In genomic region chr4:57694356-57695136, GRCm38 (mm10) we compare ENCODE assay signal across 21 mouse cellular contexts. TPM values are rescaled to one million over a fixed set of nuclear protein-coding genes. Genes with fewer than 3 reads are reported as not detected.
DNase-seq lines count a peak whose midpoint lies in the region; ATAC-seq and TF ChIP-seq lines count a peak whose summit lies in the region.
"Had no signal": no experiment of that assay in that cellular context is flagged by ENCODE, and none has a peak within 500 bp of the region (broad histone marks: within the 10 kb centered on the region; RNA-seq: fewer than 3 reads in every experiment).

No protein-coding gene starts in this region.

- no peaks in the 10 kb centered on the region for H3K9me3 ChIP-seq in heart, embryonic 12.5 days (replicated peaks)
- H3K9me3 ChIP-seq: embryonic facial prominence, embryonic 13.5 days; forebrain, embryonic 15.5 days; hindbrain, embryonic 12.5 days; midbrain, embryonic 10.5 days had no signal

- WGBS in heart, embryonic 12.5 days = 69% methylated on average over 5 of the region's 5 CpGs

- 0 out of 2 replicates have a peak, but pooled peaks cover 6% of the 10 kb centered on the region for H3K4me1 ChIP-seq in heart, embryonic 12.5 days (replicated peaks)
- H3K4me1 ChIP-seq: forebrain, embryonic 15.5 days; hindbrain, embryonic 12.5 days had no signal

- no peak overlapping the region for H3K4me2 ChIP-seq in heart, embryonic 12.5 days
- H3K4me2 ChIP-seq: embryonic facial prominence, embryonic 13.5 days; forebrain, embryonic 15.5 days; hindbrain, embryonic 12.5 days; lung, embryonic 14.5 days had no signal

- H3K27me3 ChIP-seq in heart, embryonic 12.5 days (replicated peaks) = no peaks in the 10 kb centered on the region
- H3K27me3 ChIP-seq: embryonic facial prominence, embryonic 13.5 days; forebrain, embryonic 15.5 days; hindbrain, embryonic 12.5 days had no signal

- intact Hi-C loops in heart, postnatal 10 days (cut with DNase I) = no loop called here
- intact Hi-C loops in left cerebral cortex, adult 2 months (cut with DNase I) = no loop called here

- 0 out of 2 replicates have a peak, but pooled peaks have one; percentile 42 for ATAC-seq in heart, embryonic 12.5 days (ENCODE audit: insufficient number of reproducible peaks, low FRiP score)
- ATAC-seq: forebrain, embryonic 15.5 days had no signal

- no peak for TF ChIP-seq CTCF in left cerebral cortex, adult 2 months (IDR thresholded peaks at IDR 0.05)

- H3K4me3 ChIP-seq in heart, embryonic 12.5 days = no peak overlapping the region
- H3K4me3 ChIP-seq in left cerebral cortex, adult 2 months = no peak overlapping the region
- H3K4me3 ChIP-seq: embryonic facial prominence, embryonic 13.5 days; forebrain, embryonic 15.5 days; hindbrain, embryonic 12.5 days; midbrain, embryonic 10.5 days had no signal

- no peak overlapping the region for H3K9ac ChIP-seq in heart, embryonic 12.5 days
- H3K9ac ChIP-seq: embryonic facial prominence, embryonic 13.5 days; forebrain, embryonic 15.5 days; hindbrain, embryonic 12.5 days; lung, embryonic 14.5 days had no signal

- no peak for DNase-seq in heart, postnatal 10 days
- DNase-seq in ES-CJ7 (ENCODE audit: low read depth, low spot score) = peak; percentile 67
- peak; percentile 72 for DNase-seq in ZHBTc4 (ENCODE audit: low read depth, low spot score)
- peak; percentile 32 for DNase-seq in skeletal muscle tissue, adult 2 months (ENCODE audit: low read depth, low spot score)
- no peak for DNase-seq in left cerebral cortex, adult 2 months (ENCODE audit: extremely low spot score in 1 of 2, low spot score in 2 of 2)
- no peak for DNase-seq in MN1 (ENCODE audit: low spot score)
- DNase-seq: adrenal gland, adult 8-10 months; cerebellum, postnatal 14 days; gastrocnemius, postnatal 36 days; kidney, adult 18-20 months; kidney, postnatal 10 days; lung, embryonic 14.5 days; lung, postnatal 4 days; retina, postnatal 1 day; right cerebral cortex, postnatal 4 days had no signal

- peaks cover 66% of the 10 kb centered on the region for H3K36me3 ChIP-seq in heart, embryonic 12.5 days
- H3K36me3 ChIP-seq: forebrain, embryonic 15.5 days; hindbrain, embryonic 12.5 days; midbrain, embryonic 10.5 days had no signal

- H3K27ac ChIP-seq in heart, embryonic 12.5 days (ENCODE audit: poor library complexity, severe bottlenecking) = no peak overlapping the region
- H3K27ac ChIP-seq in left cerebral cortex, adult 2 months = no peak overlapping the region
- H3K27ac ChIP-seq: embryonic facial prominence, embryonic 13.5 days; forebrain, embryonic 15.5 days; hindbrain, embryonic 12.5 days; midbrain, embryonic 10.5 days; stomach, postnatal 0 days had no signal

RNA-seq across cellular contexts. Expression of gene Akap2, which starts 22.9 kb away (rescaled TPM):
- 50.1 and 50.3 TPM in 2 replicates for polyA plus RNA-seq in heart, embryonic 12.5 days (2016; fragmentation: Nextera tagmentation; extraction: Ambion mirVana)
- 100 to 1,000 TPM; 127 to 141 TPM for total RNA-seq in heart, postnatal 10 days (2021)
- total RNA-seq in left cerebral cortex, adult 2 months (2021) = 10 to 100 TPM; 41.5 to 44.8 TPM

Comparison
In these comparisons a context has a peak if more than half of its experiments do, and no peak if none do; other contexts are left out.
1. DNase-seq: peak in ES-CJ7 (single experiment), ZHBTc4 (single experiment) and skeletal muscle tissue, adult 2 months (single experiment); none in heart, postnatal 10 days (0 of 2), left cerebral cortex, adult 2 months (0 of 2) and MN1 (single experiment).